Mouse (Mus musculus): ENCODE data around the gene Arhgef10l.

DNA sequence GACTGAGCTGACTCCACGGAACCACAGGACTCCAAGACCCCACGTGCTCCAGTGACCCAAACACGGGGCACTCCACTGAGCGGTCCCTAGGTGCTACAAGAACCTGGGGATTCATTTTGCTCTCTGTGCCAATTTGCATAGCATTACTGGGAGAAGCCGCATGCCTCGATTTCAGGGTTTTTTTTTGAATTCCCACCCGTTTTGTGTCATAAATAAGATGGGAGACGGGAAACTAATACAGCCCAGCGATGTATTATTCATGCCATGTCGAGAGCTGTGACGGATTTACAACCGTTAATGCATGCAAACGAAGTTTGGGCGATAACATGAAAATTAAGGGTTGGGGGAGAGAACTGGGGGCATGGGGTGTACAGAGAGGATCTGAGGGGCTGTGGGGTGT is 136.1 kb downstream of the Arhgef10l start:
- TF ChIP-seq POLR2A (IDR thresholded peaks at IDR 0.05; ENCODE audit: insufficient read depth, low read depth, low read length) = no peak
- no peak for TF ChIP-seq CTCF (IDR thresholded peaks at IDR 0.05; ENCODE audit: insufficient read depth, low read depth, low read length)
